Comparison of ENCODE assay signal across 9 mouse cellular contexts in genomic region chr4:123412528-123412878, GRCm38 (mm10).
A peak's percentile ranks its signal among the peaks of the same experiment; 100 is the strongest.
DNase-seq lines count a peak whose midpoint lies in the region; ATAC-seq and TF ChIP-seq lines count a peak whose summit lies in the region.
"Had no signal": no experiment of that assay in that cellular context is flagged by ENCODE, and none has a peak within 500 bp of the region (broad histone marks: within the 10 kb centered on the region; RNA-seq: fewer than 3 reads in every experiment).

No protein-coding gene starts in this region.

- peaks cover 67% of the 10 kb centered on the region for H3K4me1 ChIP-seq in heart, embryonic 10.5 days
- peaks cover 23% of the 10 kb centered on the region for H3K4me1 ChIP-seq in cortical plate, adult 2 months (ENCODE audit: control insufficient read depth, insufficient read depth, low read length)
- H3K4me1 ChIP-seq in hindbrain, embryonic 11.5 days (replicated peaks; ENCODE audit: control insufficient read depth, insufficient read depth, low read length) = peaks cover 7% of the 10 kb centered on the region
- H3K4me1 ChIP-seq in midbrain, embryonic 10.5 days = peaks cover 46% of the 10 kb centered on the region

- intact Hi-C loops in heart, postnatal 10 days (cut with DNase I) = loop anchor here (2.0 kb wide), 1 partner anchor 14 kb away; no protein-coding TSS in a partner anchor

- H3K27ac ChIP-seq in heart, embryonic 10.5 days = peak overlapping the region; percentile 95
- peak overlapping the region; percentile 85; the same call in 1 of the 2 replicates for H3K27ac ChIP-seq in cortical plate, adult 2 months (ENCODE audit: insufficient read depth, low read length)
- H3K27ac ChIP-seq in hindbrain, embryonic 11.5 days (ENCODE audit: low read depth, low read length) = peak overlapping the region; percentile 99
- peak overlapping the region; percentile 97 for H3K27ac ChIP-seq in midbrain, embryonic 10.5 days (replicated peaks)
- H3K27ac ChIP-seq: macrophage had no signal

- peak overlapping the region; percentile 88 for H3K9ac ChIP-seq in hindbrain, embryonic 11.5 days (ENCODE audit: low read depth, low read length)

- peak; percentile 15; the same call in 1 of the 2 replicates for ATAC-seq in hindbrain, embryonic 11.5 days (ENCODE audit: low FRiP score)

- no peak for TF ChIP-seq POLR2A in cortical plate, adult 2 months (IDR thresholded peaks at IDR 0.05; ENCODE audit: extremely low read depth, insufficient read depth, low read length)

- no peak for TF ChIP-seq CTCF in cortical plate, adult 2 months (IDR thresholded peaks at IDR 0.05; ENCODE audit: extremely low read depth, insufficient read depth, low read length)

- H3K4me2 ChIP-seq in hindbrain, embryonic 11.5 days (replicated peaks; ENCODE audit: low read depth, low read length) = peak overlapping the region; percentile 88

- no peaks in the 10 kb centered on the region for H3K9me3 ChIP-seq in heart, embryonic 10.5 days
- H3K9me3 ChIP-seq in hindbrain, embryonic 11.5 days (ENCODE audit: control insufficient read depth, low read length) = no peaks in the 10 kb centered on the region
- H3K9me3 ChIP-seq in midbrain, embryonic 10.5 days (replicated peaks) = no peaks in the 10 kb centered on the region

- H3K27me3 ChIP-seq in heart, embryonic 10.5 days (ENCODE audit: insufficient read depth, poor library complexity, severe bottlenecking) = no peaks in the 10 kb centered on the region
- H3K27me3 ChIP-seq in hindbrain, embryonic 11.5 days (ENCODE audit: control insufficient read depth, insufficient read depth, low read length) = no peaks in the 10 kb centered on the region
- H3K27me3 ChIP-seq in midbrain, embryonic 10.5 days (ENCODE audit: low read depth, poor library complexity, severe bottlenecking) = no peaks in the 10 kb centered on the region

- H3K36me3 ChIP-seq in heart, embryonic 10.5 days = peaks cover 29% of the 10 kb centered on the region
- H3K36me3 ChIP-seq in hindbrain, embryonic 11.5 days (ENCODE audit: control insufficient read depth, insufficient read depth, low read length) = no peaks in the 10 kb centered on the region
- peaks cover 26% of the 10 kb centered on the region for H3K36me3 ChIP-seq in midbrain, embryonic 10.5 days

- peak overlapping the region; percentile 88 for H3K4me3 ChIP-seq in heart, embryonic 10.5 days
- H3K4me3 ChIP-seq in cortical plate, adult 2 months (ENCODE audit: insufficient read depth, low read length) = peak overlapping the region; percentile 50
- peak overlapping the region; percentile 74 for H3K4me3 ChIP-seq in hindbrain, embryonic 11.5 days (ENCODE audit: low read depth, low read length)
- H3K4me3 ChIP-seq in midbrain, embryonic 10.5 days = peak overlapping the region; percentile 66

- no peak for DNase-seq in heart, embryonic 10.5 days (ENCODE audit: low spot score)
- DNase-seq in heart, postnatal 10 days = no peak
- DNase-seq in hindbrain, embryonic 11.5 days (ENCODE audit: low spot score) = no peak
- DNase-seq in midbrain, embryonic 10.5 days (ENCODE audit: low spot score) = no peak
- no peak for DNase-seq in cerebellum, postnatal 10 days
- DNase-seq in yolk sac, embryonic 10.5 days (ENCODE audit: low spot score) = no peak
- no peak for DNase-seq in adrenal gland, postnatal 25 days

- WGBS in heart, embryonic 10.5 days = 3% methylated on average over 6 of the region's 6 CpGs
- 4% methylated on average over 6 of the region's 6 CpGs for WGBS in hindbrain, embryonic 11.5 days
- 4% methylated on average over 6 of the region's 6 CpGs for WGBS in midbrain, embryonic 10.5 days
